Mouse (Mus musculus): ENCODE data around the gene Mafk. TPM values are rescaled to one million over a fixed set of nuclear protein-coding genes. Genes with fewer than 3 reads are reported as not detected.

Gene Mafk
- polyA plus RNA-seq, 1 experiment from 2014 or later: 10.1 TPM

DNA sequence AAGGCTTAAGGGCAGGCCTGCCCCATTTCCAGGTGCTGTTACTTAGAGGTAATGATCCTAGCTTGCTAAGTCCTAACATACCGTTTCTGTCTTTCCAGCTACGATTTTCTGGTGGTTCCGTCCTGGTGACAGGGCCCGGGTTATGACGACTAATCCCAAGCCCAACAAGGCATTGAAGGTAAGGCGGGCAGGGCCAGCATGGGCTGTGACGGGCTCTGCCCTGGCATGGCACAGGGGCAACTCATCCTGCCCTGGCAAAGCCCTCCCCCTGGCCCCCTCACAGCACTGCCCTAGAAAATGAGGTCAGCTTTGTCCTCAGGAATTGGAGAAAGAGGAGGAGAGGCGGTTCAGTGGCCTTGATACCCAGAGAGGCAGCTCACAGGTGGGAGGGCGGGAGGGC lies 7.7 kb downstream of the Mafk start:
- Histone ChIP-seq H3K9me3 (no peaks in the 10 kb centered on the region), H3K36me3 (peaks cover 28% of the 10 kb centered on the region), H3K4me1 (replicated peaks) (peaks cover 67% of the 10 kb centered on the region), H3K4me3 (no peak overlapping the region), H3K27me3 (ENCODE audit: insufficient read depth, poor library complexity, severe bottlenecking) (peaks cover 54% of the 10 kb centered on the region), H3K27ac (peak overlapping the region; percentile 88; the same call in 1 of the 2 replicates)
- no peak for DNase-seq (ENCODE audit: low spot score)
- 89% methylated on average over 9 of the region's 9 CpGs for WGBS

DNA sequence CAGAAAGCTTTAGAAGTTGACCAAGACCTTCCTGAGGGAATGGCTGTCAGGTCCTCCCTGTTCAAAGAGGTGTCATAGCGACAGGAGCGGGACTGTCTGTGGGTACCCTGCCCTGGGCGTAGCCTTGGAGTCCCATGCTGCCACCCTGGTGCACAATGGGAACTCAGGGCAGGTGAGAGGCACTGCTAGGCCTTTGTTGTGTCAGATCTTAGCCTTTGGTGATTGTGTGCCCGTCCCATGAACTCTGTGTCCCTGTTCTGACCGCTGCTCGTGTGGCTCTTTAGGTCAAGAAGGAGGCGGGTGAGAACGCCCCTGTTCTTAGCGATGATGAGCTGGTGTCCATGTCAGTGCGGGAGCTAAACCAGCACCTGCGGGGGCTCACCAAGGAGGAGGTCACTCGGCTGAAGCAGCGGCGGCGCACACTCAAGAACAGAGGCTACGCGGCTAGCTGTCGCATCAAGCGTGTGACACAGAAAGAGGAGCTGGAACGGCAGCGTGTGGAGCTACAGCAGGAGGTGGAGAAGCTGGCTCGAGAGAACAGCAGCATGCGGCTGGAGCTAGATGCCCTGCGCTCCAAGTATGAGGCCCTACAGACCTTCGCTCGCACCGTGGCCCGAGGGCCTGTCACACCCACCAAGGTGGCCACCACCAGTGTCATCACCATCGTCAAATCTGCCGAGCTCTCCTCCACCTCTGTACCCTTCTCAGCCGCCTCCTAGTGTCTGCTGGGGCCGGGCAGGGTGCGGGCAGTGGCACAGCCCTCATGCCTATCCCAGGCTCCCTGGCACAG lies 8.7 kb downstream of the Mafk start:
- no peaks in the 10 kb centered on the region for H3K9me3 ChIP-seq
- peaks cover 28% of the 10 kb centered on the region for H3K36me3 ChIP-seq
- DNase-seq (ENCODE audit: low spot score): no peak
- peaks cover 63% of the 10 kb centered on the region for H3K4me1 ChIP-seq (replicated peaks)
- no peak overlapping the region for H3K4me3 ChIP-seq
- 90% methylated on average over 33 of the region's 33 CpGs for WGBS
- H3K27ac ChIP-seq: no peak overlapping the region
- peaks cover 44% of the 10 kb centered on the region for H3K27me3 ChIP-seq (ENCODE audit: insufficient read depth, poor library complexity, severe bottlenecking)

DNA sequence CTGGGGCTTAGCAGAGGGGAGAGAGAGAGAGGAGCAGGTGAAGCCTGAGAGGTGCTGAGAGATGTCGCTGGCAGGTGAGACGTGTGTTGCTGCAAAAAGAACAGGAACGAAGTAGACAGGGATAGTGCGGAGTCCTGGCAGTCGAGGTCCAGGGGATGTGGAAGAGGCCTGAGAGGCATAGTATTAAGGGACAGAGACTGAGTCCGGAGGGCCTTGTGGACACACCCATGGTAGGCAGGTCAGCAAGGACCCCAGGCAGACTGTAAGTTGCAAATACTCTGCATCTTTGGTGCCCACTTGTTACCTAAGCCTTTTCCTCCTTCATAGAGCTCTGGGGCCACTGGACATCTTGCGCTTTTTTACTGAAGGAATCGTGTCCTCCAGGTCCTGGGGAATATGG lies 9.9 kb downstream of the Mafk start:
- H3K4me1 ChIP-seq (replicated peaks): peaks cover 50% of the 10 kb centered on the region
- H3K4me3 ChIP-seq: no peak overlapping the region
- H3K9me3 ChIP-seq: no peaks in the 10 kb centered on the region
- H3K27me3 ChIP-seq (ENCODE audit: insufficient read depth, poor library complexity, severe bottlenecking): peaks cover 32% of the 10 kb centered on the region
- no peak overlapping the region for H3K27ac ChIP-seq
- peaks cover 28% of the 10 kb centered on the region for H3K36me3 ChIP-seq
- 94% methylated on average over 8 of the region's 8 CpGs for WGBS
- no peak for DNase-seq (ENCODE audit: low spot score)

DNA sequence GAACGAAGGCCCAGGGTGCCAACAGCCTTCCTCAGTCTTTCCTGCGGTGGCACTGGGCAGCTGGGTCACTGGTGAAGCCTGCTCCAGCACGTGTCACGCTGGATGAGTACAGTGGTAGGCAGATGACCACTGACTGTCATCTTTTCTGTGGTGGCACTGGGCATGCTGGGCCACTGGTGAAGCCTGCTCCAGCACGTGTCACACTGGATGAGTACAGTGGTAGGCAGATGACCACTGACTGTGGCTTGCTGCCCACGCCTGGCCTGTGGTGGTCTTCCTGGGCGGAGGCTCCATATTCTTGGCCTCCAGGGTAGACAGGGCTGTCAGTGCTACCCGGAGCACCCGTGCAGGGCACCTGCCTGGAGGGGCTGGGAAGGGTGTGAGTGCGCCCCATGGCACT lies 10.6 kb downstream of the Mafk start:
- Histone ChIP-seq H3K27me3 (ENCODE audit: insufficient read depth, poor library complexity, severe bottlenecking) (peaks cover 30% of the 10 kb centered on the region), H3K4me1 (replicated peaks) (peaks cover 44% of the 10 kb centered on the region), H3K4me3 (no peak overlapping the region), H3K9me3 (no peaks in the 10 kb centered on the region), H3K27ac (no peak overlapping the region), H3K36me3 (peaks cover 28% of the 10 kb centered on the region)
- DNase-seq (ENCODE audit: low spot score): no peak
- WGBS: 91% methylated on average over 10 of the region's 10 CpGs

DNA sequence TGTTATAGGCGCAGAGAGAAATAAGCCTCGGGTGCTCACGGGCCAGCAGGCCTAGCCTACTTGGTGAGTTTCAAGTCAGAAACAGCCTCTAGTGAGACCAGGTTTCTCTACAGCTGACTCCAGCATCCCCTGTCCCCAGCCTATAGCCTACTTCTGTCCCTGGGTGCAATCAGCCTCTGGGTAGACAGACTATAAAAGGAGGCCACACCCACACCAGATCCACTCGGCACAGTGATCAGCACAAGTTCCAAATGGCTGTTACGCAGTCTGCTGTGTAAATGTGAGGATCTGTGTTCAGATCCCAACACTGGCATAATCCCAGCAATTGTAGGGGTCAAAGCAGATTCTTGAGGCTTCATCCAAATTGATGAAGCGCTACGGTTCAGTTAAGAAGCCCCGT lies 11.9 kb downstream of the Mafk start:
- Histone ChIP-seq H3K4me3 (no peak overlapping the region), H3K9me3 (no peaks in the 10 kb centered on the region), H3K36me3 (peaks cover 28% of the 10 kb centered on the region), H3K27ac (no peak overlapping the region), H3K27me3 (ENCODE audit: insufficient read depth, poor library complexity, severe bottlenecking) (peaks cover 30% of the 10 kb centered on the region), H3K4me1 (replicated peaks) (peaks cover 31% of the 10 kb centered on the region)
- DNase-seq (ENCODE audit: low spot score): no peak
- 83% methylated on average over 8 of the region's 8 CpGs for whole genome bisulfite sequencing

DNA sequence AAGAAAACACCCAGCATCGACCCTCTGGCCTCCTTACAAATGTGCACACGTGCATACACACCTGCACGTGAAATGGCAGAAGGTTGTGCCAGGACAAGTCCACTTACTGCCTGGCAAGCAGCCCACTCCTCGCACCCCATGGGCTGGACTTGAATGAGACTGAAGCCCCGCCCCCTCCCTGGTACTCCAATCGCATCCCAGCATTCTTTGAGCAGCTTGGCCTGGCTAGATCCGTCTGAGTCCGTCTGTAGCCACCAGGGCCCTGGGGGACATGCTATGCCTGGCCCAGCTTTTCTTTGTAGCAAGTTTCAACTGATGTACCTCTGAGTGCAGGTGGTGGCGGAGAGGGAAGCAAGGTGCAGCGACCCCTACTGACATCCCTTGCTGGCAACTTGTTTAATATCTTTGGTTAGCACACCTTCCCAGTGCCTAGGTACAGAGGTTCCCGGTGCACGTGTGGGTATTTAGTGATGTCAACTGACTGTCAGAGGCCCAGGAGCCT lies 12.3 kb downstream of the Mafk start:
- peak overlapping the region; percentile 16; the same call in 1 of the 2 replicates for H3K4me3 ChIP-seq
- peak overlapping the region; percentile 10 for H3K27ac ChIP-seq
- peak; percentile 68 for DNase-seq (ENCODE audit: low spot score)
- H3K27me3 ChIP-seq (ENCODE audit: insufficient read depth, poor library complexity, severe bottlenecking): peaks cover 29% of the 10 kb centered on the region
- 13% methylated on average over 12 of the region's 12 CpGs for WGBS
- H3K36me3 ChIP-seq: peaks cover 28% of the 10 kb centered on the region
- no peaks in the 10 kb centered on the region for H3K9me3 ChIP-seq
- peaks cover 26% of the 10 kb centered on the region for H3K4me1 ChIP-seq (replicated peaks)

DNA sequence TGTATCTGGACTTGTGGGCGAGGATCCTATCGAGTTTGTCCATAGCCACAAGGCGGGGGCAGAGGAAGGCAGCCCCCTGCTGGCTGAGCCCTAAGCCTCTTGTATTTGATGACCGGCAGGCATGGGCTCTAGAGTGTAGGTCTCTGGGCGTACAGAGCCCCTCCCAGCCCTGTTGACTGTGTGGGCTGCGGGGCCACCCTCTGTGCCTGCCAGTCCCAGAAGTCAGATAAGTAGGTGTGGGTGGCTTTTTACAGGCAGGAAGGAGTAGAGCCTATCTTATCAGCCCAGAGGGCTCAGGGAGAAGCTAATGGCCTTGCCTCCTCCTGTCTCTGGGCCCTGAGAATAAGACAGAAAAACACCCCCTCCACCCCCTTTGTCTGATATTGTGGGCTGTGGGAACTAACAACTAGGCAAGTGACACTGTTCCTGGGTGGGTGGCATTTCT lies 12.8 kb downstream of the Mafk start:
- Histone ChIP-seq H3K27ac (peak overlapping the region; percentile 53), H3K27me3 (ENCODE audit: insufficient read depth, poor library complexity, severe bottlenecking) (peaks cover 24% of the 10 kb centered on the region), H3K36me3 (peaks cover 27% of the 10 kb centered on the region), H3K4me3 (no peak overlapping the region), H3K9me3 (no peaks in the 10 kb centered on the region), H3K4me1 (replicated peaks) (peaks cover 22% of the 10 kb centered on the region)
- WGBS: 7% methylated on average over 6 of the region's 6 CpGs
- DNase-seq (ENCODE audit: low spot score): peak; percentile 34

DNA sequence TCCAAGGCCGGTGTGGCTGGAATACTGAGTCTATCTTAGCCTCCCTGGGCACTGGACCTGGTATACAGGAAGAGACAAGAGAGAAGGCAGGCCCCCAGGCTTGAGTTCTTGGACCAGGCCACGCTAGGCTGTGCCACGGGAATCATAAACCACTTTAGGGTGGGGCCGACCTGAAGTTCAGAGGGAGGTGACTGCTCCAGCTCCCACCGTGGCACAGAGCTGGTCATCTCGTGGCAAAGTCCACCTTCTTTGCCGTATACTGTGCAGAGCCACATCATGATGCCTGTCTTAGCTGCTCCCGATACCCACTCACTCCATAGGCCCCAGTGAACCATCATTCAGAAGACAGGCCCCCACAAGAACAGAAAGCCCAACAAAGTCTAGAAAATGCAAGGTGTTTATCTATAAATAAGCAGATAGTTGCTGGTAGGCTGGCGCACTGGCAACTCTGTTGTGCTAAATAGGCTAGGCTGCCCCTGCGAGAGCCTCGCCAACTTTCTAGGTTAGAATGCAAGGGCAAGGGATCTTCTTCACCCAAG lies 13.3 kb downstream of the Mafk start:
- Histone ChIP-seq H3K4me1 (replicated peaks) (peaks cover 17% of the 10 kb centered on the region), H3K36me3 (peaks cover 22% of the 10 kb centered on the region), H3K27ac (peak overlapping the region; percentile 53; the same call in 1 of the 2 replicates), H3K4me3 (no peak overlapping the region), H3K9me3 (no peaks in the 10 kb centered on the region), H3K27me3 (ENCODE audit: insufficient read depth, poor library complexity, severe bottlenecking) (peaks cover 19% of the 10 kb centered on the region)
- DNase-seq (ENCODE audit: low spot score): no peak
- WGBS: 93% methylated on average over 11 of the region's 11 CpGs

DNA sequence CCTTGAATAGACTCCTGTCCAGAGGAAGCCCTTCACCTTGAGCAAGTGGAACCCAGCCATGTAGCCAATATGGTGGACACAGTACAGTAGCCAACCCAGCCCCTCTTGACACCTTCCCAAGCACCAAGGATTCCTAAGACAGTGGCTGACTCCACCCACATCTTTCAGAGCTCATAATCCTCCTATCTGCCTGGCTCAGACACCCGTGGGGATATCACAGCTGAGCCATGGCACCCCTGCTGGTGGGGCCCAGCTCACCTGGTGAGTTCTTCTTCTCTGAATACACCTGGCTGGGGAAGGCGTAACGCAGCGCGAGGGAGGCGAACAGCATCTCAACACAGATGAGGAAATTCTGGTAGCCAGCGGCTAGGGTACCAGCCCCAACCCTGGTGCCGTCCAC lies 14.6 kb downstream of the Mafk start:
- Histone ChIP-seq H3K36me3 (peaks cover 9% of the 10 kb centered on the region), H3K4me1 (replicated peaks) (peaks cover 15% of the 10 kb centered on the region), H3K27me3 (ENCODE audit: insufficient read depth, poor library complexity, severe bottlenecking) (peaks cover 6% of the 10 kb centered on the region), H3K9me3 (no peaks in the 10 kb centered on the region), H3K27ac (peak overlapping the region; percentile 53; the same call in 1 of the 2 replicates), H3K4me3 (no peak overlapping the region)
- no peak for DNase-seq (ENCODE audit: low spot score)
- 92% methylated on average over 8 of the region's 8 CpGs for WGBS

DNA sequence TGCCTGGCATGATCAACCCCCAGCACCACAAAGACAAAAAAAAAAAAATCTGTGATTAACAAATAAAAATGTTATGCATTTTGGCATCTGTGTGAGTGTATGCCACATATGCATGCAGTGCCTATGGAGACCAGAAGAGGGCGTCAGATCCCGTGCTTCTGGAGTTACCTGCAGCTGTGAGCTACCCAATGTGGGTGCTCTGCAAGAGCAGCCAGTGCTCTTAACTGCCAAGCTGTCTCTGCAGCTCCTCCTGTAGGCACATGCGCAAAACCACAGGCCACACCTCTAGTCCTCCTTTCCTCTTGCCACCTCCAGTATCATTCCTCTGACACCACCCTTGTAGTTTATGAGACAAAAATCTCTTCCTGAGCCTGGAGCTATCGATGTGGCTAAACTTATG lies 18.1 kb downstream of the Mafk start:
- Histone ChIP-seq H3K4me1 (replicated peaks) (peaks cover 15% of the 10 kb centered on the region), H3K4me3 (no peak overlapping the region), H3K27ac (no peak overlapping the region), H3K9me3 (no peaks in the 10 kb centered on the region), H3K36me3 (no peaks in the 10 kb centered on the region), H3K27me3 (ENCODE audit: insufficient read depth, poor library complexity, severe bottlenecking) (peaks cover 25% of the 10 kb centered on the region)
- no peak for DNase-seq (ENCODE audit: low spot score)
- WGBS: 58% methylated on average over 4 of the region's 4 CpGs

DNA sequence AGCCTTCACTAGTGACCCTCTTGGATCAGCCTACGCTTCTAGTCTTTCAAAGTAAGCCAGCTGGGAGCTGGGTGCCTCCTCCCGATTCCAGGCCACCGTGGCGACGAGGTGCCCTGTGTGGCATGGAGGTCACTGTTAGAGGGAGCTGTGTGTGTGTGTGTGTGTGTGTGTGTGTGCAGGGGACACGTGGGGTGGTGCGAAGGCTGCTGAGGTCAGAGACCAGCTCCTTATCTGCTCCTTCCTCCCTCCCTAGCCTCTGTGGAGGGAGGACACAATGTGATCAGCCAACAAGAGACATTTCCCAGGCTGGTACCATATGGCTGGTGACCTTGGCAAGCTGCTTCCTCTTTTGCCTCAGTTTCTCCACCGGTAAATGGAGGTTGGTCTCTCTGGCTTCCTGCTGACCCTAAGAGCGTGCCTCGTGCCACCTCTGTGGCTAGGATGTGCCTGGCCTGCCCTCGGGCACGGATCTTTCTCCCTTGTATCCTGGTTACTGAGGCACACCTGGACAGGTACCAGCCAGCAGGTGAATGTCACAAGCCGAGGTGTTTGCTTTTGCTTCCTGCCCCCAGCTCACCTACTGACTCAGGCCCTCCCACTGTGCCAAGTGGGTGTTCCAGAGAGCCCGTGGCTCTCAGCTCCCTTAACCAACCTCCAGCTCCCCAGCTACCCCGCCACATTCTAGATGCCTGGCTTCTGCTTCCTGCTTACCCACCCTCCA lies 20.5 kb downstream of the Mafk start:
- 80% methylated on average over 15 of the region's 15 CpGs for WGBS

DNA sequence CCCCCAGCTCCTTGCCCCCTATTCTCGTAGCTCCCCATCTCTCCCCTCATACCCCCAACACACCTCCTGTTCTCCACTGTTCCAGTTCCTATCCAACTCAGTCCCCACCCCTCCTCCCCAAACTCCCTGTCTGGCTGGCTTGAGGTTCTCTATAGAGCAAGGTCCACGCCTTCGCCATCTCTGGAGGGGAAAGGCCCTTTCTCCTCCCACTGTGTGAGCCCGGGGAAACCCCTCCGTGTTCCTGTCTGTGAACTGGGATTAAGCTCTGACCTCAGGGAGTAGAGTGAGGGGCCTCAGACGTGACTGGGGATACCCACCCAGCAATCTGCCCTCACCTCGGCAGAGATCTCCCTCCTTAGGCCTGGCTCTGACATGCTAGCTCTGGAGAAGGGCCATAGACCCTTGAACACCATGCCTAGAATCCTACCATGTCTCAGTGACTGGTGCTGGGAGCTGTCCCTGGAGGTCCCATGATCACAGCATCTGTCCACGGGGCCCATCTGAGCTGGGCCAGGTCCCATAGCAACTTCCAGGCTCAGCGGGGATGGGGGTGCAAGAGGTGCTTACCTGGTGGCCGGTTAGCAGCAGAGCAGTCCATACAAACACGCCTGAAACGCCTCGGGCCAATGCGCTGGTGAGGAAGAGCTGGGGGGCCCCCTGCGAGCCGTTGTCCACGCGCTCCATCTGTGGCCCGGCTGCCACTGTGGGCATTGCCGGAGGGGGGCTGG lies 21.2 kb downstream of the Mafk start:
- no peaks in the 10 kb centered on the region for H3K36me3 ChIP-seq
- DNase-seq (ENCODE audit: low spot score): no peak
- H3K9me3 ChIP-seq: no peaks in the 10 kb centered on the region
- 71% methylated on average over 20 of the region's 20 CpGs for WGBS
- peaks cover 38% of the 10 kb centered on the region for H3K27me3 ChIP-seq (ENCODE audit: insufficient read depth, poor library complexity, severe bottlenecking)
- H3K4me3 ChIP-seq: no peak overlapping the region
- H3K27ac ChIP-seq: 0 out of 2 replicates have a peak overlapping the region, but pooled peaks have one; percentile 46
- peaks cover 13% of the 10 kb centered on the region for H3K4me1 ChIP-seq (replicated peaks)

More for the DNA sequence above, 20.5 kb downstream of the Mafk start:
- H3K4me1 ChIP-seq (replicated peaks): peaks cover 13% of the 10 kb centered on the region
- DNase-seq (ENCODE audit: low spot score): no peak
- no peaks in the 10 kb centered on the region for H3K9me3 ChIP-seq
- peaks cover 38% of the 10 kb centered on the region for H3K27me3 ChIP-seq (ENCODE audit: insufficient read depth, poor library complexity, severe bottlenecking)
- H3K4me3 ChIP-seq: no peak overlapping the region
- H3K27ac ChIP-seq: no peak overlapping the region
- no peaks in the 10 kb centered on the region for H3K36me3 ChIP-seq

Data from hindbrain, embryonic 10.5 days (tissue).